Comparison of ENCODE assay signal across 14 mouse cellular contexts in the genomic region with DNA sequence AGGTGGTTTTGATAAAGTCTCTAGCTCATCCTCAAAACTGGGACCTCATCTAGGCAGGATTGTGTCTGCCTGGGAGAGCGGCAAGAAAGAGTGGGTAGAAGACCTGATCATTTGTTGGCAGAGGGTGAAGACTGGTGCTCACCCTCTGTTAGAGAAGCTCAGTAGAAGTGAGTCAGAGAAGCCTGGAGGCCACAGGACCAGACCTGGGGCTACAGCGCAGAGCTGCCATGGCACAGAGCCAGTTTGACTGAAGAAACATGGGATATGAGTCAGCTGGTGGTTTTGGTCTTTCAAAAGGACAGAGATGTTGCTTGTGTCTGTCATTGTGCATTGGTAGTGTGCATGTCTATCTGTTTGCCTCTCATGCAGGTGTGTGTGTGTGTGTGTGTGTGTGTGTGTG. TPM values are rescaled to one million over a fixed set of nuclear protein-coding genes. Genes with fewer than 3 reads are reported as not detected.
DNase-seq lines count a peak whose midpoint lies in the region; ATAC-seq and TF ChIP-seq lines count a peak whose summit lies in the region.
"Had no signal": no experiment of that assay in that cellular context is flagged by ENCODE, and none has a peak within 500 bp of the region (broad histone marks: within the 10 kb centered on the region; RNA-seq: fewer than 3 reads in every experiment).

No protein-coding gene starts in this region.

- ATAC-seq in granulocyte monocyte progenitor cell, adult 5-6 weeks (replicated peaks; ENCODE audit: poor library complexity, severe bottlenecking): peak; percentile 61
- ATAC-seq in neural tube, embryonic 15.5 days (ENCODE audit: low FRiP score): no peak
- ATAC-seq: forebrain, embryonic 16.5 days had no signal

- no peaks in the 10 kb centered on the region for H3K36me3 ChIP-seq in C2C12 (ENCODE audit: control insufficient read depth, insufficient read depth)
- H3K36me3 ChIP-seq in neural tube, embryonic 15.5 days: no peaks in the 10 kb centered on the region
- H3K36me3 ChIP-seq: embryonic facial prominence, embryonic 15.5 days; limb, embryonic 12.5 days had no signal

- H3K4me3 ChIP-seq in C2C12 (ENCODE audit: insufficient read depth, poor library complexity, severe bottlenecking): no peak overlapping the region
- no peak overlapping the region for H3K4me3 ChIP-seq in brown adipose tissue, adult 24 weeks (ENCODE audit: insufficient read depth, low read depth, low read length)
- no peak overlapping the region for H3K4me3 ChIP-seq in neural tube, embryonic 15.5 days (replicated peaks)
- H3K4me3 ChIP-seq: embryonic facial prominence, embryonic 15.5 days; limb, embryonic 12.5 days; megakaryocyte, embryonic 14.5 days had no signal

- H3K9ac ChIP-seq in neural tube, embryonic 15.5 days (replicated peaks): no peak overlapping the region
- H3K9ac ChIP-seq: embryonic facial prominence, embryonic 15.5 days; limb, embryonic 12.5 days had no signal

- peak overlapping the region; percentile 41; the same call in 1 of the 2 replicates for H3K27ac ChIP-seq in brown adipose tissue, adult 24 weeks (replicated peaks; ENCODE audit: low read depth, low read length)
- H3K27ac ChIP-seq in neural tube, embryonic 15.5 days (replicated peaks): no peak overlapping the region
- H3K27ac ChIP-seq: embryonic facial prominence, embryonic 15.5 days; limb, embryonic 12.5 days had no signal

- intact Hi-C loops in heart, postnatal 25 days (cut with DNase I): loop anchor here (2.0 kb wide), 1 partner anchor 28 kb away; no protein-coding TSS in a partner anchor

- no peaks in the 10 kb centered on the region for H3K79me3 ChIP-seq in C2C12 (ENCODE audit: low read depth)

- no peak overlapping the region for H3K4me2 ChIP-seq in neural tube, embryonic 15.5 days
- H3K4me2 ChIP-seq: embryonic facial prominence, embryonic 15.5 days; limb, embryonic 12.5 days had no signal

- peak; percentile 52 for DNase-seq in heart, postnatal 4 days
- no peak for DNase-seq in heart, postnatal 25 days (ENCODE audit: low spot score)
- no peak for DNase-seq in right cerebral cortex, postnatal 14 days
- DNase-seq in right cerebral cortex, postnatal 4 days: no peak
- DNase-seq: kidney, adult 2 months; thymus, postnatal 36 days had no signal

- no peak for TF ChIP-seq CTCF in C2C12 (IDR thresholded peaks at IDR 0.05; ENCODE audit: control insufficient read depth, insufficient read depth, insufficient read length)

- 98% methylated on average over 2 of the region's 2 CpGs for WGBS in neural tube, embryonic 15.5 days

- no peak overlapping the region for H3ac ChIP-seq in C2C12 (ENCODE audit: control insufficient read depth, insufficient read length, low read depth)

- peaks cover 3% of the 10 kb centered on the region; the same call in 1 of the 2 replicates for H3K4me1 ChIP-seq in brown adipose tissue, adult 24 weeks (ENCODE audit: control insufficient read depth, insufficient read depth, insufficient read length, low read length)
- no peaks in the 10 kb centered on the region for H3K4me1 ChIP-seq in neural tube, embryonic 15.5 days
- H3K4me1 ChIP-seq: embryonic facial prominence, embryonic 15.5 days had no signal

- H3K27me3 ChIP-seq in C2C12 (ENCODE audit: control insufficient read depth, insufficient read depth, insufficient read length): no peaks in the 10 kb centered on the region
- H3K27me3 ChIP-seq in neural tube, embryonic 15.5 days (replicated peaks): no peaks in the 10 kb centered on the region
- H3K27me3 ChIP-seq: embryonic facial prominence, embryonic 15.5 days; limb, embryonic 12.5 days had no signal

- H3K9me3 ChIP-seq in neural tube, embryonic 15.5 days (replicated peaks): no peaks in the 10 kb centered on the region
- H3K9me3 ChIP-seq: embryonic facial prominence, embryonic 15.5 days; limb, embryonic 12.5 days had no signal

- no peaks in the 10 kb centered on the region for H3K79me2 ChIP-seq in C2C12 (ENCODE audit: control insufficient read depth, insufficient read depth)

TF ChIP-seq in C2C12, 6 proteins besides CTCF, POLR2A, EP300 and RAD21:
- TF ChIP-seq MAX (IDR thresholded peaks at IDR 0.05) (peak; percentile 13), USF1 (IDR thresholded peaks at IDR 0.05; ENCODE audit: low read depth) (no peak), FOSL1 (IDR thresholded peaks at IDR 0.05; ENCODE audit: insufficient read depth, low read length, poor library complexity, severe bottlenecking) (no peak), MYOG (IDR thresholded peaks at IDR 0.05; ENCODE audit: control insufficient read depth, extremely low read depth, insufficient read length) (no peak), CEBPB (IDR thresholded peaks at IDR 0.05; ENCODE audit: low read depth) (peak; percentile 13), MYOD1 (IDR thresholded peaks at IDR 0.05; ENCODE audit: control insufficient read depth, insufficient read length, low read depth) (no peak)

RNA-seq across cellular contexts. Expression of gene Slc4a4, which starts 26.0 kb away (rescaled TPM):
- 10 to 100 TPM; 39.4 to 40.4 TPM for total RNA-seq in heart, postnatal 4 days (2021)
- total RNA-seq in heart, postnatal 25 days (2021): 10 to 100 TPM; 20.7 to 24.4 TPM
- 0.06 TPM for polyA plus RNA-seq in C2C12 (2012; fragmentation: generic; extraction: Trizol)
- polyA plus RNA-seq in brown adipose tissue, adult 24 weeks (2012; ENCODE audit: insufficient read depth, insufficient read length, missing spikeins): 24.9 and 49.3 TPM in 2 replicates
- not detected in 2 replicates for total RNA-seq in granulocyte monocyte progenitor cell, adult 5-6 weeks (2014; fragmentation: Nextera tagmentation)
- total RNA-seq in granulocyte monocyte progenitor cell, adult 5-6 weeks (2017): not detected in 2 replicates
- 12.2 and 13.4 TPM in 2 replicates for polyA plus RNA-seq in neural tube, embryonic 15.5 days (2015; fragmentation: Nextera tagmentation; extraction: Ambion mirVana)

Comparison
In these comparisons a context has a peak if more than half of its experiments do, and no peak if none do; other contexts are left out.
1. RNA of gene Slc4a4, which starts 26.0 kb away (total RNA-seq): 39.4 to 40.4 TPM in heart, postnatal 4 days and 20.7 to 24.4 TPM in heart, postnatal 25 days; not detected in granulocyte monocyte progenitor cell, adult 5-6 weeks; every median in the first group is over 10 times any median in the second.